ENCODE assay signal across 8 mouse cellular contexts in the genomic region with DNA sequence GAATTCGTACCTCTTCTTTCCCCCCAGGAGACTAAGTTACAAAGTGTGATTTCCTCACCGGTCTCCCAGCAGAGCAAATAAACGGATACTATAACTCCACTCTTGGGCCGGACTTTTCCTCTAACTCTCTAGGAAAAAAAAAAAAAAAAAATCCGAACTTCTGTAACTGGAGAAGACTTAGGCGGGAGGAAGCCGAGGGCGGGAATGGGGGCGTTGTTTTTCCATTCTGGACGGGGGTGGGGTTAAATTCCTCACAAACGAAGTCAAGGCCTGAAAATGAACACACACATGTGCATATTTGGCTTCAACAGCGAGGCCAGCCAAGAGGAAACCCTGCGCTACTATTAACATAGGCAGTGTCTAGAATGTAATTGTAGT. TPM values are rescaled to one million over a fixed set of nuclear protein-coding genes. Genes with fewer than 3 reads are reported as not detected.
DNase-seq lines count a peak whose midpoint lies in the region; ATAC-seq and TF ChIP-seq lines count a peak whose summit lies in the region.

No protein-coding gene starts in this region.

- intact Hi-C loops in left cerebral cortex, postnatal 4 days (cut with DNase I): no loop called here
- intact Hi-C loops in left cerebral cortex, postnatal 36 days (cut with DNase I): no loop called here
- intact Hi-C loops in gastrocnemius, adult 2 months (cut with DNase I): loop anchor here (1.0 kb wide), 1 partner anchor 19 kb away; the partner anchor contains the start of gene Paip1
- intact Hi-C loops in left cerebral cortex, postnatal 14 days (cut with DNase I): loop anchor here (2.0 kb wide), 1 partner anchor 17 kb away; no protein-coding TSS in a partner anchor

- peak; percentile 41; the same call in 1 of the 2 replicates for ATAC-seq in hindbrain, embryonic 14.5 days (ENCODE audit: low FRiP score)
- peak; percentile 17 for ATAC-seq in liver, embryonic 12.5 days
- ATAC-seq in midbrain, postnatal 0 days (ENCODE audit: low FRiP score): peak; percentile 25

- H3K27ac ChIP-seq in cerebellum, adult 2 months (ENCODE audit: insufficient read depth, low read length): no peak overlapping the region
- H3K27ac ChIP-seq in gastrocnemius, adult 2 months: peak overlapping the region; percentile 92
- peak overlapping the region; percentile 90 for H3K27ac ChIP-seq in hindbrain, embryonic 14.5 days
- peak overlapping the region; percentile 81 for H3K27ac ChIP-seq in liver, embryonic 12.5 days
- H3K27ac ChIP-seq in midbrain, postnatal 0 days (ENCODE audit: low read depth, low read length): no peak overlapping the region

- peak overlapping the region; percentile 82 for H3K9ac ChIP-seq in hindbrain, embryonic 14.5 days
- H3K9ac ChIP-seq in liver, embryonic 12.5 days: peak overlapping the region; percentile 74
- H3K9ac ChIP-seq in midbrain, postnatal 0 days (replicated peaks; ENCODE audit: low read length, poor library complexity, severe bottlenecking): peak overlapping the region; percentile 77

- H3K36me3 ChIP-seq in hindbrain, embryonic 14.5 days (replicated peaks; ENCODE audit: control insufficient read depth, insufficient read depth): peaks cover 2% of the 10 kb centered on the region; the same call in 1 of the 2 replicates
- H3K36me3 ChIP-seq in liver, embryonic 12.5 days: peaks cover 2% of the 10 kb centered on the region; the same call in 1 of the 2 replicates
- no peaks in the 10 kb centered on the region for H3K36me3 ChIP-seq in midbrain, postnatal 0 days (ENCODE audit: insufficient read depth, low read length)

- peak overlapping the region; percentile 74 for H3K4me3 ChIP-seq in cerebellum, adult 2 months (replicated peaks; ENCODE audit: insufficient read depth, low read depth, low read length)
- H3K4me3 ChIP-seq in gastrocnemius, adult 2 months: peak overlapping the region; percentile 90
- peak overlapping the region; percentile 79 for H3K4me3 ChIP-seq in hindbrain, embryonic 14.5 days (replicated peaks; ENCODE audit: low read length)
- H3K4me3 ChIP-seq in liver, embryonic 12.5 days: peak overlapping the region; percentile 75
- peak overlapping the region; percentile 93 for H3K4me3 ChIP-seq in midbrain, postnatal 0 days (ENCODE audit: low read depth, low read length)

- WGBS in cerebellum, adult 2 months: 2% methylated on average over 13 of the region's 13 CpGs
- WGBS in hindbrain, embryonic 14.5 days: under 1% methylated on average over 13 of the region's 13 CpGs
- WGBS in liver, embryonic 12.5 days (ENCODE audit: insufficient replicate concordance): 2% methylated on average over 13 of the region's 13 CpGs
- under 1% methylated on average over 13 of the region's 13 CpGs for WGBS in midbrain, postnatal 0 days

- no peak for TF ChIP-seq CTCF in cerebellum, adult 2 months (IDR thresholded peaks at IDR 0.05; ENCODE audit: borderline replicate concordance, insufficient read depth, low read depth, low read length)
- no peak for TF ChIP-seq CTCF in gastrocnemius, adult 2 months (IDR thresholded peaks at IDR 0.05)
- TF ChIP-seq CTCF in midbrain, postnatal 0 days (IDR thresholded peaks at IDR 0.05): no peak

- no peaks in the 10 kb centered on the region for H3K27me3 ChIP-seq in cerebellum, adult 2 months (ENCODE audit: control insufficient read depth, insufficient read depth, low read length)
- no peaks in the 10 kb centered on the region for H3K27me3 ChIP-seq in hindbrain, embryonic 14.5 days (ENCODE audit: control insufficient read depth, insufficient read depth, low read length)
- no peaks in the 10 kb centered on the region for H3K27me3 ChIP-seq in liver, embryonic 12.5 days (replicated peaks)
- H3K27me3 ChIP-seq in midbrain, postnatal 0 days (ENCODE audit: insufficient read depth, low read length): no peaks in the 10 kb centered on the region

- no peak for TF ChIP-seq POLR2A in cerebellum, adult 2 months (IDR thresholded peaks at IDR 0.05; ENCODE audit: borderline replicate concordance, insufficient read depth, low read length)

- peak; percentile 57 for DNase-seq in left cerebral cortex, postnatal 4 days
- DNase-seq in left cerebral cortex, postnatal 36 days (ENCODE audit: low spot score in 2 of 2): no peak
- DNase-seq in cerebellum, adult 2 months: no peak
- DNase-seq in gastrocnemius, adult 2 months: peak; percentile 83
- no peak for DNase-seq in hindbrain, embryonic 14.5 days (ENCODE audit: low spot score)
- DNase-seq in midbrain, postnatal 0 days (ENCODE audit: low spot score): peak; percentile 55
- DNase-seq in left cerebral cortex, postnatal 14 days (ENCODE audit: low spot score in 2 of 2): no peak

- H3K4me2 ChIP-seq in hindbrain, embryonic 14.5 days (replicated peaks): peak overlapping the region; percentile 70
- H3K4me2 ChIP-seq in liver, embryonic 12.5 days: peak overlapping the region; percentile 88
- peak overlapping the region; percentile 89 for H3K4me2 ChIP-seq in midbrain, postnatal 0 days (ENCODE audit: low read depth, low read length, poor library complexity, severe bottlenecking)

- H3K9me3 ChIP-seq in hindbrain, embryonic 14.5 days (ENCODE audit: control insufficient read depth, low read length): no peaks in the 10 kb centered on the region
- H3K9me3 ChIP-seq in liver, embryonic 12.5 days (replicated peaks): no peaks in the 10 kb centered on the region
- H3K9me3 ChIP-seq in midbrain, postnatal 0 days (ENCODE audit: low read length): no peaks in the 10 kb centered on the region

- H3K4me1 ChIP-seq in cerebellum, adult 2 months (ENCODE audit: control insufficient read depth, insufficient read depth, low read length): no peaks in the 10 kb centered on the region
- H3K4me1 ChIP-seq in hindbrain, embryonic 14.5 days (replicated peaks; ENCODE audit: control insufficient read depth, insufficient read depth, low read length): peaks cover 18% of the 10 kb centered on the region
- H3K4me1 ChIP-seq in liver, embryonic 12.5 days: peaks cover 33% of the 10 kb centered on the region
- peaks cover 4% of the 10 kb centered on the region; the same call in 1 of the 2 replicates for H3K4me1 ChIP-seq in midbrain, postnatal 0 days (ENCODE audit: insufficient read depth, low read length)

RNA-seq across cellular contexts. Expression of gene Paip1, which starts 19.1 kb away (rescaled TPM):
- 100 to 1,000 TPM; 115 to 124 TPM for total RNA-seq in left cerebral cortex, postnatal 4 days (2021)
- 100 to 1,000 TPM; 100 to 106 TPM for total RNA-seq in left cerebral cortex, postnatal 36 days (2021)
- polyA plus RNA-seq in cerebellum, adult 2 months (2012; rRNA removed): 65.7 and 68.7 TPM in 2 replicates
- total RNA-seq in gastrocnemius, adult 2 months (2021): 100 to 1,000 TPM in 1 of 2 experiments, 10 to 100 TPM in 1; 94.1 to 107 TPM
- polyA plus RNA-seq in hindbrain, embryonic 14.5 days (2014; fragmentation: Nextera tagmentation; extraction: Ambion mirVana): 153 and 162 TPM in 2 replicates
- polyA plus RNA-seq in liver, embryonic 12.5 days (2016; fragmentation: Nextera tagmentation; extraction: Ambion mirVana): 29.6 and 30.5 TPM in 2 replicates
- 113 and 114 TPM in 2 replicates for total RNA-seq in midbrain, postnatal 0 days (2014; rRNA removed)
- 166 and 182 TPM in 2 replicates for polyA plus RNA-seq in midbrain, postnatal 0 days (2015; fragmentation: Nextera tagmentation; extraction: Ambion mirVana)
- 100 to 1,000 TPM in 1 of 2 experiments, 10 to 100 TPM in 1; 96.3 to 101 TPM for total RNA-seq in left cerebral cortex, postnatal 14 days (2021)

RNA-seq across cellular contexts. Expression of gene 4833420G17Rik, which starts 53.2 kb away (rescaled TPM):
- total RNA-seq in left cerebral cortex, postnatal 4 days (2021): 10 to 100 TPM; 35.7 to 36.3 TPM
- total RNA-seq in left cerebral cortex, postnatal 36 days (2021): 10 to 100 TPM; 22.7 to 28.8 TPM
- polyA plus RNA-seq in cerebellum, adult 2 months (2012; rRNA removed): 78.6 and 80.9 TPM in 2 replicates
- total RNA-seq in gastrocnemius, adult 2 months (2021): 1 to 10 TPM; 5.7 TPM
- 84.2 and 92.3 TPM in 2 replicates for polyA plus RNA-seq in hindbrain, embryonic 14.5 days (2014; fragmentation: Nextera tagmentation; extraction: Ambion mirVana)
- 27.6 and 29.7 TPM in 2 replicates for polyA plus RNA-seq in liver, embryonic 12.5 days (2016; fragmentation: Nextera tagmentation; extraction: Ambion mirVana)
- 58.5 and 79.7 TPM in 2 replicates for total RNA-seq in midbrain, postnatal 0 days (2014; rRNA removed)
- polyA plus RNA-seq in midbrain, postnatal 0 days (2015; fragmentation: Nextera tagmentation; extraction: Ambion mirVana): 57.5 and 60.6 TPM in 2 replicates
- 10 to 100 TPM; 20.1 to 23.6 TPM for total RNA-seq in left cerebral cortex, postnatal 14 days (2021)

Comparison
In these comparisons a context has a peak if more than half of its experiments do, and no peak if none do; other contexts are left out.
1. DNase-seq: peak in left cerebral cortex, postnatal 4 days (single experiment), gastrocnemius, adult 2 months (single experiment) and midbrain, postnatal 0 days (single experiment); none in left cerebral cortex, postnatal 36 days (0 of 2), cerebellum, adult 2 months (0 of 2), hindbrain, embryonic 14.5 days (single experiment) and left cerebral cortex, postnatal 14 days (0 of 2).
2. intact Hi-C loops: an anchor here in gastrocnemius, adult 2 months (1.0 kb wide) and left cerebral cortex, postnatal 14 days (2.0 kb wide); none called in left cerebral cortex, postnatal 4 days and left cerebral cortex, postnatal 36 days.
3. H3K27ac ChIP-seq: peak in gastrocnemius, adult 2 months (single experiment), hindbrain, embryonic 14.5 days (single experiment) and liver, embryonic 12.5 days (single experiment); none in cerebellum, adult 2 months (single experiment) and midbrain, postnatal 0 days (single experiment).
4. Peak in every context shown above with its lines, with median percentiles within 50 percentile points of each other: H3K4me3 ChIP-seq, ATAC-seq, H3K4me2 ChIP-seq and H3K9ac ChIP-seq.